Mouse (Mus musculus) limb, embryonic 12.5 days (tissue): ENCODE data around the gene Fam192a. TPM values are rescaled to one million over a fixed set of nuclear protein-coding genes. Genes with fewer than 3 reads are reported as not detected.
A peak's percentile ranks its signal among the peaks of the same experiment; 100 is the strongest.

Experiments used
- ATAC-seq: fragments of 200-750 bp; cut with Nextera tagmentation; 2 replicates; pipeline ENCODE4 v1.8.0; 2017; ENCODE audit warnings: low read depth, moderate TSS enrichment; ENCODE audit not compliant: insufficient number of reproducible peaks, insufficient read depth, low FRiP score, low TSS enrichment
- H3K27ac ChIP-seq: fragments of 300-500 bp; sonication (generic); 2 replicates; pipeline ENCODE4 v1.5.1; 2016; ENCODE audit warnings: mild to moderate bottlenecking, moderate library complexity
- H3K27me3 ChIP-seq: fragments of 300-500 bp; sonication (generic); 2 replicates; pipeline ENCODE4 v1.6.1; 2016; ENCODE audit warnings: mild to moderate bottlenecking, moderate library complexity
- H3K36me3 ChIP-seq: fragments of 300-500 bp; sonication (generic); 2 replicates; pipeline ENCODE4 v1.6.1; 2016; ENCODE audit warnings: mild to moderate bottlenecking, moderate library complexity
- H3K4me1 ChIP-seq: fragments of 300-500 bp; sonication (generic); replicated peaks from 2 replicates; pipeline ENCODE4 v1.6.1; 2016
- H3K4me2 ChIP-seq: fragments of 300-500 bp; sonication (generic); 2 replicates; pipeline ENCODE4 v1.6.1; 2016; ENCODE audit warnings: mild to moderate bottlenecking, moderate library complexity
- H3K4me3 ChIP-seq: fragments of 300-500 bp; sonication (generic); replicated peaks from 2 replicates; pipeline ENCODE4 v1.5.1; 2016; ENCODE audit warnings: mild to moderate bottlenecking
- H3K9ac ChIP-seq: fragments of 300-500 bp; sonication (generic); replicated peaks from 2 replicates; pipeline ENCODE4 v1.6.1; 2016; ENCODE audit warnings: mild to moderate bottlenecking, moderate library complexity
- H3K9me3 ChIP-seq: fragments of 300-500 bp; sonication (generic); 2 replicates; pipeline ENCODE4 v1.6.1; 2016; ENCODE audit warnings: mild to moderate bottlenecking, moderate library complexity
- whole genome bisulfite sequencing: fragments of 180-500 bp; shearing (Covaris S2); methylation state at CpG from one replicate; pipeline ENCODE4 v1.1.7; 2016; 5-methylcytosine and 5-hydroxymethylcytosine counted together
- polyA plus RNA-seq: library from polyadenylated mRNA; unstranded; fragments of >200 nt; fragmentation: Nextera tagmentation; extraction: Ambion mirVana; gene quantifications from 2 replicates; pipeline ENCODE4 v1.2.1, GENCODE M21; 2016

Fam192a gene
- polyA plus RNA-seq: 74.6 and 83.0 TPM in 2 replicates

DNA sequence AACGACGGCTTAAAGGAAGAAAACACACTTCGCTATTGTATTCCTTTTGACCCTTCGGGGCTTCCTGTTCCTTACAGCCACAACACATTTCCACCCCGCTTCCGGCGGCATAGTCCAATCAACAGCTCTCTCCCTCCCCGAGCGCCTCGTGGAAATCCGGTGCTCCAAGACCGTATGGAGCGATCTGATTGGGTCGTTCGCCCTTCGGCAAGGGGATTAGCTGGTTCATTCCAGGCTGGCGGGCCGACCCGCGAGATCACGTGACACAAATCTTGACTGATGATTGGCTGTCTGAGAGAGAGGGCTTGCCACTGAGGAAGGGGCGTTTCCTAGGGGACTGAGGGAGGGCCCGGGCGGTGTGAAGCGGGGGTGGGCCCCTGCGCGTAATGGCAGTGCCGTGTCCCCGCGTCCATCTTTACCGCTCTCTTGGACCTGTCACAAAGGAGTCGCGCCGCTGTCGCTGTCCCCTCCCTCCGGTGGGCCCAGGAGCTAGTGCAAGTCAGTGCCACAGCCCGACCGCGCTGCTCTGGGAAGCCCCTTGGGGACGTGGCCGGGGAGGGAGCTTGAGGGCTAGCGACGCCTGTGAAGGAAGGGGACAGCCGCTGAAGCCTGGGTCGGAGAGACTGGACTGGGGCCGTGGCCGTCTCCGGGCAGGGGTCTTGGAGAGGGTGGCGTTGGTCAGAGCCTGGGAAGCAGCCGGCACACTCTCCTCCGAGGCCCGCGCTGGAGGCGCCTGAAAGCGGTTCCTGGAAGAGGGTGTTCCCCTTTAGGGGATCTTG, at the start of gene Fam192a, which contains the start of gene Rspry1:
TSS of gene Fam192a (minus strand) at position 391 of the 779 bp plus-strand sequence.
TSS of gene Rspry1 (plus strand) at position 331 of the 779 bp plus-strand sequence.
- Histone ChIP-seq H3K4me3 (peak within 1 kb of the TSS; percentile 99), H3K4me1 (peaks cover 22% of the 10 kb centered on the region), H3K36me3 (0 out of 2 replicates have a peak, but pooled peaks cover 2% of the 10 kb centered on the region), H3K4me2 (peak within 1 kb of the TSS; percentile 95), H3K9ac (peak within 1 kb of the TSS; percentile 91), H3K27ac (peak within 1 kb of the TSS; percentile 84), H3K9me3 (no peaks in the 10 kb centered on the region), H3K27me3 (no peaks in the 10 kb centered on the region)
- under 1% methylated on average over 55 of the region's 55 CpGs for WGBS
- ATAC-seq: peak; percentile 100

DNA sequence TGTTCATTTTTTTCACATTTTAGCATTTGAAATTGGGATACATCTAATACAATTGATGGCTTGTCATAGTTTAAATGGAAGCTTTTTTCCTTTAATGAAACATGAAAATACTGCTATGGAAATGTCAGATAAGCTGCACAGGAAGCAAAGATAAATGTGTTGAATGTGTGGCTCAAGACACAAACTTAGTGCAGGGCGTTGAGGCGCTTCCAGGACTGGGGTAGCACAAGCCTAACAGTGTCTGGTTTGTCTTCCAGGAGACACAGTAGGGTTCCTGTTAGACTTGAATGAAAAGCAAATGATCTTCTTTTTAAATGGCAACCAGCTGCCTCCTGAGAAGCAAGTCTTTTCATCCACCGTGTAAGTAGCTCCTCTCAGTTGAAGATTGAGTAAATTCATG, 47.7 kb upstream of the Fam192a start:
- ATAC-seq: no peak
- no peaks in the 10 kb centered on the region for H3K4me1 ChIP-seq
- H3K9me3 ChIP-seq: no peaks in the 10 kb centered on the region
- no peak overlapping the region for H3K4me3 ChIP-seq
- H3K36me3 ChIP-seq: peaks cover 81% of the 10 kb centered on the region
- H3K9ac ChIP-seq: no peak overlapping the region
- WGBS: 76% methylated on average over 3 of the region's 3 CpGs
- no peak overlapping the region for H3K27ac ChIP-seq
- H3K4me2 ChIP-seq: no peak overlapping the region
- no peaks in the 10 kb centered on the region for H3K27me3 ChIP-seq

DNA sequence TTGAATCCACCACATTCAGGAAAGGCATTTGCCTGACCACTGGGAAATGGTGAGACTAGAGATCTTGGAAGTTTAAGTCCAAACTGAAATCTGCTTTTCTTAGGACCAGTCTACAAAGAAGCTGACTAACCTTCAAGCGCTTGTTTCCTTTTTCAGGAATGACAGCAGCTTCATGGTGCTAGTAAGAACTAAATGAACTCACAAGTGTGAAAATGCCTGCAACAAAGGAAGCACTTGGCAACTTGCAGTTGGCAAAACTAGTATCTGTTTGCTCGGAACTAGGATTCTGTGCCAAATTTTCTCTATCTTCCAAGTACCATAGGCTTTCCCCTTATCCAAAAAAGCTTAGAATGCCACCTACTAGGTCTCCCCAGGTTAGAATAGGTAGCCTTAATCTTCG, 44.4 kb upstream of the Fam192a start:
- 91% methylated on average over 3 of the region's 3 CpGs for WGBS
- no peak overlapping the region for H3K4me3 ChIP-seq
- H3K36me3 ChIP-seq: peaks cover 69% of the 10 kb centered on the region
- H3K4me1 ChIP-seq: no peaks in the 10 kb centered on the region
- no peak overlapping the region for H3K27ac ChIP-seq
- H3K4me2 ChIP-seq: no peak overlapping the region
- no peaks in the 10 kb centered on the region for H3K9me3 ChIP-seq
- H3K27me3 ChIP-seq: no peaks in the 10 kb centered on the region
- ATAC-seq: no peak
- no peak overlapping the region for H3K9ac ChIP-seq

DNA sequence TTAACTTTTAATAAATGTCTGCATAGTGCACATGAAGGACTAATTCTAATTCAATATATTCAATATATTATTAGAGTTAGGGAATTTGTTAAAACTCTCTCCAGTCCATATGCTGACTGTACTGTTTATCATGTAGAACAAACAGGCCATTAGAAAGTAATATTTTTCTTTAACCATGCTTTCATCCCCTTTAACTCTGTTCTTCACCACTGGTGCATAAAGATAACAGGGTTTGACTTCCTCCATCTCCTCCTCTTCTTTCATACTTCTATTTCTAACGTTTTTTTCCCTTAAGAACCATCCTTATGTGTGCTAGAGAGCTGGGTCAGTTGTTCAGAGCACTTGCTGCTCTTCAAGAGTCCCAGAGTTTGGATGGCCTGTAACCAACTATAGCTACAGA, 43.4 kb upstream of the Fam192a start:
- H3K9ac ChIP-seq: no peak overlapping the region
- ATAC-seq: no peak
- no peak overlapping the region for H3K4me3 ChIP-seq
- WGBS: 61% methylated on average over 1 of the region's 1 CpGs
- H3K27ac ChIP-seq: no peak overlapping the region
- no peaks in the 10 kb centered on the region for H3K9me3 ChIP-seq
- no peaks in the 10 kb centered on the region for H3K27me3 ChIP-seq
- H3K4me2 ChIP-seq: no peak overlapping the region
- no peaks in the 10 kb centered on the region for H3K4me1 ChIP-seq
- H3K36me3 ChIP-seq: peaks cover 78% of the 10 kb centered on the region

DNA sequence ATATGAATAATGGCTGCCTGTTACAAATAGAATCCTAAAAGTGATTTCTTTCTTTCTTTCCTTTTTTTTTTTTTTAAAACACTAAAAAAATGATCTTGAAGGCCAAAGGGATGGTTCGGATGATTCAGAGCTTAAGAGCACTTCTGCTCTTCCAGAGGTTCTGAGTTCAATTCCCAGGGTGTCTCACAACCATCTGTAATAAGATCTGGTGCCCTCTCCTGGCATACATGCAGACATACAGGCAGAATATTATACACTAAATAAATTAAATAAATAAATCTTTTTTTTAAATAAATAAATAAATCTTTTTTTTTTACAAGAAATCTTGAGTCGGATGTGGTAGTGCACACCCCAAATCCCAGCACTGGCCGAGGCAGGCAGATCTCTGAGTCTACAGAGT, 40.1 kb upstream of the Fam192a start:
- H3K27ac ChIP-seq: no peak overlapping the region
- no peak overlapping the region for H3K4me3 ChIP-seq
- no peak overlapping the region for H3K9ac ChIP-seq
- H3K27me3 ChIP-seq: no peaks in the 10 kb centered on the region
- H3K36me3 ChIP-seq: peaks cover 81% of the 10 kb centered on the region
- 94% methylated on average over 3 of the region's 3 CpGs for WGBS
- H3K4me2 ChIP-seq: no peak overlapping the region
- no peaks in the 10 kb centered on the region for H3K9me3 ChIP-seq
- no peak for ATAC-seq
- no peaks in the 10 kb centered on the region for H3K4me1 ChIP-seq

DNA sequence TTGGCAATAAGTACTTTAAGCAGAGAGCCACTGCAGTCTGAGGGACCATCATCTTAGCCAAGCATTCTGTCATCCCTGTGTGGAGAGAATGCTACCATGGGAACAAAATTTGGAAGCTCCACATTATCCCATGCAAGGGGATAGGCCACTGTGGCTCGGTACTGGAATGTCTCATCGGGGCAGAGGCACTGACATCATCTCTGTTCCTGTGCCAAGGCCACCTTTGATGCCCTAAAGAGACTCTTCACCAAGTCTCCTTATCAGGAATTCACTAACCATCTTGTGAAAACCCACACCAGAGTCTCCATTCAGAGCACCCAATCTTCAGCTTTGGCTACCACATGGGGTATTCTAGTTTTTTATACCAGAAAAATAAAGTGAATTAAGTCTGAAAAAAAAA, 39.4 kb upstream of the Fam192a start:
- H3K27ac ChIP-seq: no peak overlapping the region
- H3K4me3 ChIP-seq: no peak overlapping the region
- WGBS: 98% methylated on average over 2 of the region's 2 CpGs
- no peak overlapping the region for H3K4me2 ChIP-seq
- no peak overlapping the region for H3K9ac ChIP-seq
- ATAC-seq: no peak
- no peaks in the 10 kb centered on the region for H3K27me3 ChIP-seq
- no peaks in the 10 kb centered on the region for H3K4me1 ChIP-seq
- peaks cover 81% of the 10 kb centered on the region for H3K36me3 ChIP-seq
- no peaks in the 10 kb centered on the region for H3K9me3 ChIP-seq

DNA sequence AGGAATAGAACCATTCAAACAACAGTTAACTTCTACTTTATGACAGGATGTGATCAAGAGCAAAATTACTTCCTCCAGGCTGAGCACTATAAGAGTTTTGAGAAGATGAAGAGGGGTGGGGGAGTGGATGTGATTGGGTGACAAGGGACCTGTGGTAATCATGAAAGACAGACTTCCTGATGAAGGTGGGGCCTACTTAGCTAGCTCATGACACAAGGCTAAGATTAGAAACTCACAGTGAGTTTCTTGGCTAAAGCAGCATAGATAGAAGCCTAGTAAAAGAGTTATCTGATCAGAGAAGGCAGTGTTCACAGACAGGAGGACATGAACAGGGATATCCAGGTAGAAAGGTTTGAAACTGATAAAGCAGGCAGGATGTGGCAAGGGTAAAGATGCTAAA, 32.4 kb upstream of the Fam192a start:
- Histone ChIP-seq H3K4me3 (no peak overlapping the region), H3K4me2 (no peak overlapping the region), H3K9me3 (no peaks in the 10 kb centered on the region), H3K9ac (no peak overlapping the region), H3K27me3 (no peaks in the 10 kb centered on the region), H3K27ac (no peak overlapping the region), H3K36me3 (peaks cover 93% of the 10 kb centered on the region), H3K4me1 (no peaks in the 10 kb centered on the region)
- no peak for ATAC-seq

DNA sequence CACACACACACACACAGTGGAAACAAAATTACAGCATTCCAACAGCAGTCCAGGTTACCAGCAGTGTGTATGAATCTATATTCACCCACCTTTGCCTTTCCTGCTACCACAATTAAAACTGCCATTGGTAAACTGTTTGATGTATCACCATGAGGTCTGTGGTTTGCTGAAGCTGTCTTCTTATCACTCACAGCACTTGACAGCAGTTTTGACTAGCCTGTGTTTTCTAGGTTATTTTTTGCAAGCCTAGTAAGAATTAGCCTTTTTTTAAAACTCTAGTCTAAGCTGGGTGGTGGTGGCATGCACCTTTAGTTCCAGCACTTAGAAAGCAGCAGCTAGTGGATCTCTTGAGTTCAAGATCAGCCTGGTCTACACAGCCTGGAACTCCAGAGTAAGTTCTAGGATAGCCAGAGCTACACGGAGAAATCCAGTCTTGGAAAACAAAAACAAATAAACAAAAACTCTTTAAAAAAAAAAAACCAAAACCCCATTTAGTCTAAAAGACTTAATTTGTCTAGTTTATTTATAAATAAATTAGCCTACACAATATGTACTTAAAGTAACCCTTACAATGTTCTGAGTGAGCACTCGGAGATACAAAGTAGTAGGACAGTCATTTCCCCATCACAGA, 31.9 kb upstream of the Fam192a start:
- Histone ChIP-seq H3K4me1 (no peaks in the 10 kb centered on the region), H3K27me3 (no peaks in the 10 kb centered on the region), H3K9me3 (no peaks in the 10 kb centered on the region), H3K9ac (no peak overlapping the region), H3K4me2 (no peak overlapping the region), H3K4me3 (no peak overlapping the region), H3K36me3 (peaks cover 91% of the 10 kb centered on the region), H3K27ac (no peak overlapping the region)
- no peak for ATAC-seq
- 87% methylated on average over 2 of the region's 2 CpGs for WGBS

DNA sequence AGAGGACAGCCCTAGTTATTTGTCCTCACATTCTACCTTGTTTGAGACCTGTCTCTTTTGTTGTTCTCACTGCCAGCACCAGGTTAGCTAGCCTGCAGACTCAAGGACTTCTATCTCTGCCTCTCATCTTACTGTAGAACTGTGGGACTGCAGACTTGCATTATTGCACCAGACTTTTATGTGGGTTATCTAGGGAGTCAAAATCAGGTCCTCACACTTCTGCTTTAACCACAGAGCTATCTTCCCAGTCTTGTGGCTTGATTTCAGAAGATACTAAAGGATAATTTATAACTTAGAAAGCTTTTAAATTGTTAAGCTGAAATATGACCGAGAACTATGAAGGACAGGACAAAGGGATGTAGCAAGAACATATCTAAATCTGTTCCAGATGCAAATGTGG, 23.1 kb upstream of the Fam192a start:
- Histone ChIP-seq H3K9me3 (no peaks in the 10 kb centered on the region), H3K4me1 (no peaks in the 10 kb centered on the region)
- no peak for ATAC-seq

DNA sequence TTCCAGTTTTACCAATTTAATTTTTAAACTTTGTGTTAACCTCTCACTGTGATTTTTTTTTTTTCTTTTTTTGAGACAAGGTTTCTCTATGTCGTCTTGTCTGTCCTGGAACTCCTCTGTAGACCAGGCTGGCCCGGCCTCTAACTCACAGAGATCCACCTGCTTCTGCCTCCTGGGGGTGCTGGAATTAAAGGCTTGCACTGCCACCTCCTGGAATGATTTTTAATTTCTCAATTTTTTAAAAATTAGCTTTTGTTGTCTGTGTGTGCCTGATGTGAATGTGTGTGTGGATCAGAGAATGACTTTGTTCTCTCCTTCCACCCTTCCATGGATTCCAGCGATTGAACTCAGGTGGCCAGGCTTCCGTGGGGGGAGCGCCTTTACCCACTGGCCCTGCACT, 5.3 kb upstream of the Fam192a start:
- H3K4me3 ChIP-seq: no peak overlapping the region
- WGBS: 88% methylated on average over 5 of the region's 5 CpGs
- H3K27me3 ChIP-seq: no peaks in the 10 kb centered on the region
- ATAC-seq: no peak
- no peaks in the 10 kb centered on the region for H3K9me3 ChIP-seq
- H3K9ac ChIP-seq: no peak overlapping the region
- H3K27ac ChIP-seq: no peak overlapping the region
- no peak overlapping the region for H3K4me2 ChIP-seq
- 0 out of 2 replicates have a peak, but pooled peaks cover 9% of the 10 kb centered on the region for H3K36me3 ChIP-seq
- peaks cover 13% of the 10 kb centered on the region for H3K4me1 ChIP-seq

More for the DNA sequence above, 23.1 kb upstream of the Fam192a start:
- Histone ChIP-seq H3K27me3 (no peaks in the 10 kb centered on the region), H3K9ac (no peak overlapping the region), H3K27ac (no peak overlapping the region), H3K36me3 (peaks cover 42% of the 10 kb centered on the region), H3K4me3 (no peak overlapping the region), H3K4me2 (no peak overlapping the region)
- WGBS: 89% methylated on average over 1 of the region's 1 CpGs

DNA sequence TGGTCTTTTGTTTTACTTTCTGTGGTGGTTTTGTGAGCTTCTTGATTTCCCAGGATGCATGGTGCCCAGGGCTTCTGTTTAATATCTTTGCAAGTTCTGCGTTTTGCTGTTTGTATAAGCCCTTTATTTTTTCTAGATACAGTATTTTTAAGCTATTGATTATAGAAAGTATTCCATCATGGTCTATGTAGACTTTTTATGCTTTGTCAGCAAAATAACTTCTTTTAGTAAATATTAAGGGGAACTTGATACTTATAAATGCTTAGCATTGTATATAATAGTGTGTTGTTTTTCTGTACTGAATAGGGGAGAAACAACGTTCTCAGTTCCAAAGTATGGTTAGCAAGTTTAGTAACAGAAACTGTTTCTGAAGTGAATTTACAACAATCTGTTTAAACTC, 2.2 kb upstream of the Fam192a start:
- Histone ChIP-seq H3K36me3 (0 out of 2 replicates have a peak, but pooled peaks cover 9% of the 10 kb centered on the region), H3K4me2 (peak overlapping the region; percentile 92; the same call in 1 of the 2 replicates), H3K27ac (no peak overlapping the region), H3K4me3 (no peak overlapping the region), H3K4me1 (peaks cover 22% of the 10 kb centered on the region), H3K9me3 (no peaks in the 10 kb centered on the region), H3K27me3 (no peaks in the 10 kb centered on the region), H3K9ac (no peak overlapping the region)
- WGBS: 89% methylated on average over 2 of the region's 2 CpGs
- ATAC-seq: no peak
